Mouse (Mus musculus) adrenal gland, adult 2 months (tissue): ENCODE measurements around the gene Aqp6. TPM values are rescaled to one million over a fixed set of nuclear protein-coding genes. Genes with fewer than 3 reads are reported as not detected.

Source experiments
- DNase-seq: peaks from one replicate; pipeline ENCODE4 v3.0.0; 2021
- long read RNA-seq: library from polyadenylated mRNA; stranded (forward); transcript quantifications from one replicate; pipeline ENCODE4 v2.0.0, GENCODE M21; 2021
- polyA plus RNA-seq: library from polyadenylated mRNA; depleted of rRNA; stranded (reverse); fragments of >200 nt; gene quantifications from 2 replicates; pipeline ENCODE4 v1.2.3, GENCODE M21; 2012; rRNA removed
- total RNA-seq, 2 experiments: library from RNA; stranded (reverse); gene quantifications; 2 replicates each; pipeline ENCODE4 v1.2.3; 2021

Gene Aqp6
- total RNA-seq (not detected), polyA plus RNA-seq (not detected in 2 replicates)
- long read RNA-seq = 0 reads

DNA sequence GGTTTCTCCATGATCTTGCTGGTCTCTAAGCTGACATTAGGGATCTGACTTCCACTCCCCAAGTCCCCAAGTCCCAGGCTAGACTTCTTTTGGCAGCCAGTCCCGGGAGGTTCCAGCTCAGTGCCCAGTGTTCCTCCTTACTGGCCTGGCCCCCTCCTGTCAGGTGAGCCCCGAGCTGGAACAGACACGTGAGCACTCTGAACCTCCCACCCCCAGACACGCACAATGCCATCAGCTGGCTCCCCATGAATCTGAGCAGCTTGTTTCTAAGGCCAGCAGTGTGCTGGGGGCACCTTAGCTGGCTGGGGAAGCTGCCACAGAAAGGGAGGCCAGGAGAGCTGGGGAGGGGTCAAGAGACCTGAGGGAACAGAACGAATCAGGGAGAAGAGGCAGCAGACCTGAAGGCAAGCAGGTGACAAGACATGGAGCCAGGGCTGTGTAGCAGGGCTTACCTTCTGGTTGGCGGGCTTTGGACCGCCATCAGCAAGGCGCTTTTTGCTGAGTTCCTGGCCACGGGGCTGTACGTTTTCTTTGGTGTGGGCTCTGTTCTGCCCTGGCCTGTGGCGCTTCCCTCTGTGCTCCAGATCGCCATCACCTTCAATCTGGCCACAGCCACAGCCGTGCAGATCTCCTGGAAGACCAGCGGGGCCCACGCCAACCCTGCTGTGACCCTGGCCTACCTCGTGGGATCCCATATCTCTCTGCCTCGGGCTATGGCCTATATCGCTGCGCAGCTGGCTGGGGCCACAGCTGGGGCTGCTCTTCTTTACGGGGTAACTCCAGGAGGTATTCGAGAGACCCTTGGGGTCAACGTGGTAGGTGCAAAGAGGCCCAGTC is at the start of gene Aqp6:
TSS of gene Aqp6 (plus strand) at position 415 of the 837 bp plus-strand sequence.
- DNase-seq = no peak

DNA sequence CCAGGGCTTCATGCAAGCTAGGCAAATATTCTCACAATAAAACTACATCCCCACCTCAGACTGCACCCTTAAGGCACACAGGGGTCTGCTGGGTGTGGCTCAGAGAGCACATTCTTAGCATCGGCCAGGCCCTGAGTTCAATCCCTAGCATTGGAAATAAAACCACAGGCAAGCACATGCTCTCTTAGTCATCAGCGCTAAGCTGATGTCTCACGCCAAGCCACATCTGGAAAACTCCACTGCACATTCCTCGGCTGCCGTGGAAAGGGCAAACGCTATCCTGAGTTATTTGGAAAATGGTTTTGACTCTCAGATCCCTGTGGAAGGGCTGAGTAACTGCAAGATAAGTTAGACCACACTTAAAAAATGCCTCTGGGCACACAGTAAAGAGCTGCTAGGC is 47.4 kb upstream of the Aqp6 start:
- DNase-seq = no peak

DNA sequence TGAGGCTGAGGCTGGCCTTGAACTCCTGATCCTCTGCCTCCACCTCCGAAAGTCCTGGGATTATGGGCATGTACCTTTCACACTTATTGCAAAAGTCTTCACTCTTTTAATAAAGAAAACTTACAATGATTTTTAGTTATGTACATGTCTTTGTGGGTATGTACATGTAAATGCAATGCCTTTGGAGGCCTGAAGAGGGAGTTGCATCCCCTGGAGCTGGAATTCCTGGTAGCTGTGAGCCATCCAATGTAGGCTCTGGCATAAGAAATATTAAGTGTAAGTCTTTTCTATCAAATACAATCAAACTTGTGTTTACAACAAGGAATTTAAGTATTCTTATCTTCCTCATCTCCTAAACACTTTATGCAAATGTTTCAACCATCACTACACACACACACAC is 42.3 kb upstream of the Aqp6 start:
- no peak for DNase-seq

DNA sequence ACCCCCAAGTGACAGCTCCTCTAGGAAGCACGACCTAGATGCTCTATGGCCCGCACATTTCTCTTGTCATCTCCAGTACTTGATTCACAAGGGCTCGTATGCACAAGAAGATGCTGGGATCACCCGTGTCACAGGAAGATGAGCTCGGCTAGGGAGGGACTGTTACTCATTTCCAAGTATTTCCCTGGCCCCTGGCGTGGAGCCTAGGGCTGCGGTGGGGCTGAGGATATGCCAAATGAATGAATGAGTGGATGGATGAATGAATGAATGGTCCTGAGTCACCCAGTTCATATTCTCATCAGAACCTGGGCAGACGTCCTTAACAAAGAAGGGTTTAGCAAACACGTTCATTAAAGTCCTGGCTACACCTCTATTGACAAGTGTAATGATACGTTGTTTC is 41.0 kb upstream of the Aqp6 start:
- no peak for DNase-seq

DNA sequence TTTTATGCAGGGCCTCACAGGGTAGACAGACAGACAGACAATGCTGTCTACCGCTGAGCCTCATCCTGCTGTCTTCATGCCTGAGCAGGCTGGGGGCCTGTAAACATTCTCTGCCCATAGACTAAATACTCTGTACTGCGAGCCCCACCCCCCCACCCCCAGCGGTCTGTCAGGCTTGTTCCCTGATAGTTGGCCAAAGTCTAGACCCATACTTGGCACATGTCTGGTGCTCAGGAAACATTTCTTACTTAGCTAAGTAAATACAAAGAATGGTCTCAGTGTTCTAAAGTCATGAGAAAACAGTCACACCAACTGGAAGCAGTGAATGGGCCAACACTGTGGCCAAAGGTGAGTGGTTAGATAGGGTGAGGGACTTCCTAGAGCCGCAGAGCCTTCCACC is 33.8 kb upstream of the Aqp6 start:
- no peak for DNase-seq

DNA sequence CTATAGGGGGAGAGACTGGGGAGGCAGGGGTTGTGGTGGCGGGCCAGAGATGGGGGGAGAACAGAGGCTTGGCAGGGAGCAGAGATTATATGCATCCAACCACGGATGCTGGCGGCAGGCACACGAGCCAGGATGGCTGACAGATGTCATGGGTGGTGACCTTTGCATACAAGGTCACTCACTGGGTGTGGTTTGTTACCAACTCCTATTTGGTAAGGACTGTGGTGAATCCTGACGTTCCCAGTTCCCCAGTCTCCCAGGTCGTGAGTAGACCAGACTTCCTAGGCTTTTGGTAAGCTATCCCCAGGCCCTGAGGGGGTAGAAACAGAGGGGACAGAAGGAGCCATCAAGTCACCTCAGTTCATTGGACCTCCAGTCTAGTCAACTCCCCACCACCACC is 32.5 kb upstream of the Aqp6 start:
- DNase-seq = no peak

DNA sequence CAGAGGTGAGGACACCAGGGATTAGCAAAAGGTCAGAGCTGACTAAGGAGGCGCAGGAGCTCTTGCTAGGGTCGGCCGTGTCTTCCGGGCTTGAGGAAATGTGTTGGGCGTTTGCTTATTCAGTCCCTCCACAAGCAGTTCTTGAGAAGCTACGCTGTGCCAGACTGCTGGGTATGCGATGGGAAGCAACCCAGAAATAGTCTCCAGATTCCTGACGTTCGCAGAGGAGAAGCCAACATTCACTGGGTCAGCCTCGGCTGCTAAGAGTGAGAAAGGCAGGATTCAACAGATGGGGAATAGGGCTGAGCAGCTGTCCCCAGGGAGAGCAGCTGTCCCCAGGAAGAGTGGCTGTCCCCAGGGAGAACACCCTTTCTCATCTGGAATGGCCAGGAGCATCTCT is 32.1 kb upstream of the Aqp6 start:
- no peak for DNase-seq

DNA sequence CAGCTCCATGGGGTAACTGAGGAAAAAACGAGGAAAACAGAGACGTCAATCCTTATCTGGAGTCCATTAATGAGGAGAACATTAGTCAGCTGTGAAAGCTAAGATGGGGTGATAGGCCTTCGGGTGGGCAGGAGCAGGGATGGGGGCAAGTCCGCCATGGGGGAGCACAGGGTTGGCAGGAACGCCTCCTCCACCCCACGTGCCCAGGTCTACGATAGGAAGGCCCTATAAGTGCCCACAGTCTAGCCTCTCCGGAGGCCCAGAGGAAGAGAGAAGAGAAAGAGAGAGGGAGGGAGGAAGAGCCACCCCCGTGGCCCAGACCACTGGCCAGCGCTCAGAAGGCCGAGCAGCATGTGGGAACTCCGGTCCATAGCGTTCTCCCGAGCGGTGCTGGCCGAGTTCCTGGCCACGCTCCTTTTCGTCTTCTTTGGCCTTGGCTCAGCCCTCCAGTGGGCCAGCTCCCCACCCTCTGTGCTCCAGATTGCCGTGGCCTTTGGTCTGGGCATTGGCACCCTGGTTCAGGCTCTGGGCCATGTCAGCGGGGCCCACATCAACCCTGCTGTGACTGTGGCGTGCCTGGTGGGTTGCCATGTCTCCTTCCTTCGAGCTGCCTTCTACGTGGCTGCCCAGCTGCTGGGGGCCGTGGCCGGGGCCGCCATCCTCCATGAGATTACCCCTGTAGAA is 22.3 kb upstream of the Aqp6 start, which contains the start of gene Aqp2:
TSS of gene Aqp2 (plus strand) at position 254 of the 684 bp plus-strand sequence.
- DNase-seq = peak; percentile 35

DNA sequence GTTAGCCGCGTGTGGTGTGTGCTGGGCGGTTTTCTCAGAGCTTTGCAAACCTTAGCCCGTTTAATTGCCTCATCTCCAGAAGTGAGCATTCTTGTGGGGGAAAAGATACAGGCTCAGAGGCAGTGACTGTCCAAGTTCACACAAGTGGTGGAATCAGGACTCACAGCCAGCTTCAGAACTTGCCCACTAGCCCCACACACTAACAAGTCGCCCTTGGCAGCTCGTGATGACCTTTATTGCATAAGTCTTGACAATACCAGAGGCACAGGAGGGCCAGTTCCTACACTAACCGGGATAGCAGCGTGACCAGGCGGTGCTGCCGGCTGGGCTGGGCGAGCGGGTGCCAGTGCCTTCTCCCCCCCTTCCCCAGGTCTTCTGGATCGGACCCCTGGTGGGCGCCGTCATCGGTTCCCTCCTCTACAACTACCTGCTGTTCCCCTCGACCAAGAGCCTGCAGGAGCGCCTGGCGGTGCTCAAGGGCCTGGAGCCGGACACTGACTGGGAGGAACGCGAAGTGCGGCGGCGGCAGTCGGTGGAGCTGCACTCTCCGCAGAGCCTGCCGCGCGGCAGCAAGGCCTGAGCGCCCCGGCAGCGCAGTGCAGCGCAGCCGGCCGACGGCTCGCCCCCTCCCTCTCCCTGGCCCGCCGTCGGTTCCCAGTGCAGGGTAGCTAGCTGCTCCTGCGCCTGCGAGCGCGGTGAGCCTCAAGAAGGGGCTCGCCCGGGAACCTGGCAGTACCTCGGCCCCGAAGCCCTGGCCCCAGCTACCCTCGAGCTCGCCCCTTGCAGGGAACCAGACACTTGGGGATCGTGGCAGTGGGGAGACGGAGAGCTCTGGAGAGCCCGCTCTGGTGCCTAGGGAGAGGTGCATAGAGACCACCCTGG is 17.5 kb upstream of the Aqp6 start:
- peak; percentile 47 for DNase-seq

DNA sequence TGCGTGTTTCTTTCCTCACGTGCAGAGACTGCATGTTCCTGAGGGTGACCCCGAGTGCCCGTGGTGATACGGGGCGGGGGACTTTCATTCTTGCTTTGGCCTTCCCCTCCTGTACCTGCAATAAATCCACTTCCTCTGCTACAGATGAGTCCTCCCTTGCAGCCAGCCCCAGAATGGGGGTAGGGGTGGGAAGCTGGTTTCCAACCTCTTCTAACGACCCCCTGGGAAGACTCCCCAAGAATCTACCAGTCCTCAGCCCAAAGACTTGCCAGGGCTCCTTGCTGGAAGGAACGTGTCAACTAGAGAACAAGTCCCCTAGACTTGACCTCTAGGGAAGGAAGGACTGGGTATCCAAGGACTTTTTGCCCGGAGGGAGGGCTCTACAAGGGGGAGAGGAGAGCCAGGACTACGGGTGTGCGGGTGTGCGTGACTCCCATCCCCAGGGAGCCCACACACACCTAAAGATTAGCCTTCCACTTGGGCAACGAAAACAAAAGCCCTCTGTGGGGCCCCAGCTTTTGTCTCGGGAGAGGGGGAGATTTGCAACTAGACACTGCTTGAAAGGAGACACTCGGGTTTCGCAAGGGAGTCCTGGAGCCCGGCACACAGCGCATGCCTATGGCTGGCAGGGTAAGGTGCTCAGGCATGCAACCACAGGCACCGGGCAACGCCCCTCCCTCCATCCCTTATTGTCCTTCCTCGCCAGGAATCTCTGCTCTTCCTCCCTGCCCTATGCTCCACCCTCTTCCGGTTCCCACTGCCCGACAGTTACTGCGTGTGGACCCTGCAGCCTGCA is 16.6 kb upstream of the Aqp6 start:
- peak; percentile 15 for DNase-seq

DNA sequence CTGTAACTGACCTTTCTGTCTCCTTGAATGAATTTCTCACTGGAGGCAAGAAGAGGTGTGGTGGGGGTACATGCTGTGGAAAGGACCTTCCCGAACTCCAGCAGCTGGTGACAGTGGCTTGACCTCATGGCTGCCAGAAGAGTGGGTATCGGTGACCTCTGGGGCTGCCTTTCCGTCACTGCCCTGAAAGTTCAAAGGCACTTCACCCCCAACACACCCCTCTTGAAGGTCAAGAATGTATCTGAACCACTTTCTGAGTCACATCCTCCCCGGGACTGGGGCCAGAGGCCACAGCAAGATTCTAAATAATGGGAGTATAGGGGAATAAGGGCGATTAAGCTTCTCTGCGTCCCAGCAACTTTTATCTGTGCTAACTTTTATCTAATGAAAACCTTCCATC is 15.5 kb upstream of the Aqp6 start:
- DNase-seq = peak; percentile 74

DNA sequence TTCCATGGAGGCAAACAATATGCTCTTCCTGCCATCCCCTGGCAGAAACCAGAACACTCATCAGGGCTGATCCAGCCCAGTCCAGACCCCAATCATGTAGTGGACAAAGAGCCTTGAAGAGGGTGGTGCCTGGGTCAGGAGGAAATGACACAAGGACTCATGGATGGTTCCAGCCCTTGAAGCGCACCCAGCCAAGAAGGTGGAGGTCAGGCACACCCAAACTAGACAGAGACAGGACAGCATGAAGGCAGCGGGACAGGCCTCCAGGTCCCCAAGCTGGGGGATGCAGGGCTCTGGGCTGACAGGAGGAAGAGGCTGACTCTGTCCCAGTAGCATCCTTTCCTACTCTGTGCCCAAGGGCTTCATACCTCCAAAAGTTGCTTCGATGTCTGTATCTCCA is 14.7 kb upstream of the Aqp6 start:
- DNase-seq = no peak

DNA sequence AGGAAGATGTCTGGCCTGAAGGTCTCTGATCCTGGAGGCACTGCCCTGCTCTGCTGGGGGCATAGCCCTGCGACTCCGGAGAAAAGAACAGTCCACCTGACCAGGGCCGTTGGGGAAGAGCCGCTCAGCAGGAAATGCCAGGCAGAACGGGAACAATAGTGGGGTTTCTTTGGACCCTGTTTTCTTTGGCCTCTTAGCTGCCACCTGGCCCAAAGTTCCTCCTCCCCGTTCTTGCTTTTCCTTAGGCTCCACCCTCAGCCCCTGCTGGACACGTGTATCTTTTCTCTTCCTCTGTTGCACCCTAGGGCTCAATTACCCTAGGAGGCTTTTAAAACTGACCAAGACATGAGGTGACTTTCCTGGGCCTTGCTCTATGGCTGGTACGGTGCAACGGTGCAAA is 12.0 kb upstream of the Aqp6 start:
- no peak for DNase-seq

DNA sequence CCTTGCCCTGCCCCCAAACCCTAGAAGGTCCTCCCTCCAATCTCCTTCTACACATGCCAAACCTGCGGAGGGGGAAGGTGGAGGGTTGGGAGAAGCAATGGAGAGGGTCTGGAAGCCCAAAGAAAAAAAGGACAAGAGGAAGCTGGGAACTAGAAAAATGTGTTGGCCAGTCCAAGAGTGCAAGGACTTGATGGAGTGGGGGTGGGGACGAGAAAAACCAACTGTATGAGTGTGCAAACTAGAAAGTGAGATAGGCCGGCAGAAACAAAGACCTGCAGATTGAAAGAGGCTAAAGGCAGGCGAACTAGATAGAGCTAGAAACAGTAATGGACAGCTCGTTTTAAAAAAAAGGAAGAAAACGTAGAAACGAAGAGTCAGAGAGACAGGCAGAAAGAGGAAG is 11.5 kb upstream of the Aqp6 start:
- DNase-seq = no peak

DNA sequence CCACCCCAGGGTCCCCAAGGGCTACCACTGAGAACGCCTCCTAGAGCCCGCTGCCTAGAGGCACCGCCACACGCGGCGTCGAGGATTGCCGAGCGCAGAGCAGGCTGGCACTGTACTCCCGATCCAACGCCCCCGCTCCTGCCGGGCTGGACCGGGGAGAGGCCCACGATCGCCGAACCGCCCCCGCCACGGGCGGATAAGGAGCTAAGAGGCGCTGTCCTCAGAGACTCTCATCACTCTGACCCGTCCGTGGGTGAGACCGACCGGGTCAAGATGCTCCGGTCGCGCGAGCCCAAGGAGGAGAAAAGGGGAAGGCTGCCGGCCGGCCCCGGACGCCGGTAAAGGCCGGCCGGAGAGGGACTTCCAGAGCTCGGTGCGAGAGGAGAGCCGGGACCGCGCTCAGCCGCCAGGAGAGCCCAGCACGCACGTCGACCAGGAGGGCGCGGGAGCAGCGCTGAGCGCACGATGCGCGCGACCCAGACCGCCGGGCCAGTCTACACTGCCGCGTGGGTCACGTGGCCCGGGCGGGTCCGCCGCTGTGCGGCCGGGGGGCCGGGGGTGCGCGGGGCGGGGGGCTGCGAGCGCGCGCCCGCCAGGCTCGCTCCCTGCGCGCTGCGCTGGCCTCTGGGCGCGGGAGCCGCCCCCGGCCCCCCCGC is 10.6 kb upstream of the Aqp6 start, which contains the start of gene Aqp5:
TSS of gene Aqp5 (plus strand) at position 354 of the 656 bp plus-strand sequence.
- DNase-seq = peak; percentile 29

DNA sequence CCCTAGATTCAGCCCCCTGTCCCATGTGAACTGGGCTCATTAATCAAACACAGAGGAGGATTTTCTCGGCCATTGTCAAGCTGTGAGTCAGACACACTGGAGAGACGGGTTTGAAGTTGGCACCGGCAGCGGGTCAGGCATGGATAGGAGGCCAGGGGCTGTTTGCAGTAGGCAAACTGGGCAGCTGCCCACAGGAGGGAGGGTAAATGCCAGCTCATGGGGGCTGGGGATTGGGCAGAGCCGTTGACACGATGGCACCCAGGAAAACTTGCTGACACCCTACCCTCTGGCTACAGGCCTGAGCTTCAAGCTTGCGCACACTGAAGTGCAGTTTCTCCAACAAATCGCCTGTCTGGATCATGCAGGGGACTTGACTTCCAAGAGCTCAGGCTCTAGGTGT is 9.0 kb upstream of the Aqp6 start:
- peak; percentile 73 for DNase-seq

DNA sequence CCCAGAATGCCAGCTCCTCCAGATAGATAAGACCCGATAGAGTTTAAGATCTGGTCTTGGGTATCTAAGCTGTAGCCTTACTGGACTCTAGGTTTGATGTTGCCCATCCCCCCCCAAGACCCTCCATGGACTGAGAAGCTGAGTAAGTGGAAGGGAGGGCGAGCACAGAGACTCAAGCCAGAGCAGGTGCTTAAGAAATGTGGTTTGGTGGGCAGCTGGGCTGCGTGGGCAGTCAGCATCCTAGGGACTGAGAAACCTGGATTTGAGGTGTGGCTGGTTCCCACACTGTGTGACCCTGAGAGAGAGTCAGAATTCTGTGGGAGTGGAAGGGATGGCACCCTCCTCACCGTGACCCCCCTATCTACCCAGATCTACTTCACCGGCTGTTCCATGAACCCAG is 8.3 kb upstream of the Aqp6 start:
- no peak for DNase-seq

DNA sequence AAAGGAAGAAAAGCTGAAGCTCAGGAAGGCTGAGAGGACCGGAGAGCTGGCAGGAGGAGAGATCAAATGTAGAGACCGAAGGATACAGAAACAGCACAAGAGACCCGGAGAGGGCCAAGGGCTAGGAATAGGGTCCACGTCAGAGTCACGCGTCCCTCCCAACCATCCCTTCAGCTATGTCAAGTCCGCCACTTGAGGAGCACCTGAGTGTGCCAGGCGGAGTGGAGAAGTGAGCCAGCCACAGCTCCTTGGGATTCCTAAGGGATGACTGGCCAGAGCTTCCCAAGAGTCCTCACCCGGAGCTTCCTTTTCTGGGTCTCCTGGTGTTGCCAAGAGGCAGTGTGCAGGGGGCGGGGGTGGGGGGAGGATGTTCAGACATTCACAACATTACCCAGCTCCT is 6.2 kb upstream of the Aqp6 start:
- DNase-seq = no peak

DNA sequence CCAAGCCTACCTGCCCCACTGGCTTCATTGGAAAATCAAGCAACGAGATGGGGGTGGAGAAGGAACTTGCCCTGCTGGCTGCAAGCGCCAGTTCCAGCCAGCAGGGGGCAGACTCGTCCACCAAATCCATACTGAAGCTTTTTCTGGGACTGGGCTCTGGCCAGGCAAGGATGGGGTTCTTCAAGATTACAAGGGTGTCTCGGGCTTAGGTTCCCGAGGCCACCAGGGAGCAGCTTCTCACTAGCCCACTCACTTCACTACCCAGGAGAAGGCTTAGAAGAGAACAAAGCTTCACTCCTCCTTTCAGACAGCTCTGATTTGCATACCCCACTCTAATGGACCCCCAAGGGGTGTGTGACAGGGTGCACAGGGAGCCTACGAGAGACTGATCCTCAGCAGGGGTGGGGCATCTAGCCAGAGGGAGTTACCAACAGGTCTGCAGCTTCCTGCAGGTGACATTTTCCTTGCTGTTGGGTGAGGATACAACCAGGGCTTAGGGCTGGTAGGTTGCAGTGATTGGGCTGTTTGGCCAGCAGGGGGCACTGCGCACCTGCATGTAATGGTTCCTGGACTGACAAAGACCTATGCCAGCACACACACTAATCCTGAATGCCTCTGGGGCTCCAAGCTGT is 5.0 kb upstream of the Aqp6 start:
- peak; percentile 87 for DNase-seq

DNA sequence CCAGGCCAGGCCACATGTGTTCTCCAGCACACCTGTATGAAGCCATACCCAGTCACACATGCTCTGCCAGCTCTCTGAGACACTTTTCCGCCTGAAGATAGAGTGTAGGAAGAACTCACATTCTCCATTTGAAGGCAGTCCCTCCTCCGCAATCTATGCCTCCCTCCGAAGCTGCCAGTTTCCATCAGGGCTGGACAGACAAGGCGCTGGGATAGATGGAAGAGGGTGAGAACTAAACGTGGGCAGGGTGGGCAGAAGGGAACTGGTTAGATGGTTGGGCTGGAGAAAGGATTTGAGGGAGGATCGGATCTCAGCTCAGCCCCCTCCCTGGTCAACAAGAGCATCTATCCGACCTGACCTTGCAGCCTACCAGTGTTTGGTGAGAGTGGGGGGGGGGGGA is 4.4 kb upstream of the Aqp6 start:
- no peak for DNase-seq

DNA sequence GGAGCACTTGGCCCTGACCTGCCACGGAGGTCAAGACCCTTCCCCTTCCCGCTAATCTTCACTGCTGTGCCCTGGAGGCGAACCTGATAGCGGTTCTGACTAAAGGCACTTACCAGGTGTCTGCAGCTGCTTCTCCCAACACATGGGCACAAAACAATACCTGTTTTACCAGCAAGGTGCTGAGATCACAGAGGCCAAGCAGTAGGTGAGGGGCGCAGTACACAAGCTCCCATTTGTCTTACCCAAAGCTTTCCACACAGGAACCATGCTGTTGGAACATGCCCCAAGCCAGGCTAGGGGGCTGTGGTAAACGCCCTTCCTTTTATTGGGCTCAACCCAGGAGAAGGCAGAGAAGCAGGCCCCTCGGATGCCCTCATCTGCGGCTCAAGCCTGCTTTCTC is 3.6 kb upstream of the Aqp6 start:
- DNase-seq = no peak
